Mouse (Mus musculus) small intestine, adult 2 months (tissue): ENCODE data around the gene Gemin7. TPM values are rescaled to one million over a fixed set of nuclear protein-coding genes. Genes with fewer than 3 reads are reported as not detected.

Experiments used
- H3K27ac ChIP-seq: fragments of 200-500 bp; 2 replicates; pipeline ENCODE4 v1.5.1; 2012; ENCODE audit warnings: low read depth, low read length, control low read depth, inconsistent platforms; ENCODE audit not compliant: insufficient read depth
- H3K27me3 ChIP-seq: fragments of 200-500 bp; 2 replicates; pipeline ENCODE4 v1.6.1; 2012; ENCODE audit warnings: mild to moderate bottlenecking, moderate library complexity, low read length, inconsistent platforms; ENCODE audit not compliant: control insufficient read depth, insufficient read depth
- H3K36me3 ChIP-seq: fragments of 200-500 bp; 2 replicates; pipeline ENCODE4 v1.6.1; 2012; ENCODE audit warnings: mild to moderate bottlenecking, low read length, control low read depth, inconsistent platforms; ENCODE audit not compliant: control insufficient read depth, insufficient read depth
- H3K4me1 ChIP-seq: fragments of 200-500 bp; 2 replicates; pipeline ENCODE4 v1.6.1; 2012; ENCODE audit warnings: low read length, inconsistent platforms, mixed read lengths; ENCODE audit not compliant: control insufficient read depth, insufficient read depth, insufficient read length
- H3K4me3 ChIP-seq: fragments of 200-500 bp; 2 replicates; pipeline ENCODE4 v1.5.1; 2012; ENCODE audit warnings: low read depth, mild to moderate bottlenecking, control low read depth, inconsistent platforms, low read length, moderate library complexity
- CTCF ChIP-seq: fragments of 200-500 bp; IDR thresholded peaks from 2 replicates; pipeline ENCODE4 v1.5.1; 2012; ENCODE audit warnings: low read depth, mild to moderate bottlenecking, control low read depth, inconsistent platforms, low read length, moderate library complexity, mixed read lengths; ENCODE audit not compliant: insufficient replicate concordance, insufficient read length; ENCODE audit errors: extremely low read depth
- POLR2A ChIP-seq: fragments of 200-500 bp; IDR thresholded peaks from 2 replicates; pipeline ENCODE4 v1.6.1; 2012; ENCODE audit warnings: low read depth, mild to moderate bottlenecking, control low read depth, inconsistent platforms, low read length, moderate library complexity
- WGBS: fragments of 180-500 bp; shearing (Covaris S2); methylation state at CpG from one replicate; pipeline ENCODE4 v1.1.7; 2018; 5-methylcytosine and 5-hydroxymethylcytosine counted together
- polyA plus RNA-seq: library from polyadenylated mRNA; depleted of rRNA; stranded (reverse); fragments of >200 nt; gene quantifications from 2 replicates; pipeline ENCODE4 v1.2.3, GENCODE M21; 2012

The Gemin7 gene
- polyA plus RNA-seq, 1 experiment: 146 TPM

DNA sequence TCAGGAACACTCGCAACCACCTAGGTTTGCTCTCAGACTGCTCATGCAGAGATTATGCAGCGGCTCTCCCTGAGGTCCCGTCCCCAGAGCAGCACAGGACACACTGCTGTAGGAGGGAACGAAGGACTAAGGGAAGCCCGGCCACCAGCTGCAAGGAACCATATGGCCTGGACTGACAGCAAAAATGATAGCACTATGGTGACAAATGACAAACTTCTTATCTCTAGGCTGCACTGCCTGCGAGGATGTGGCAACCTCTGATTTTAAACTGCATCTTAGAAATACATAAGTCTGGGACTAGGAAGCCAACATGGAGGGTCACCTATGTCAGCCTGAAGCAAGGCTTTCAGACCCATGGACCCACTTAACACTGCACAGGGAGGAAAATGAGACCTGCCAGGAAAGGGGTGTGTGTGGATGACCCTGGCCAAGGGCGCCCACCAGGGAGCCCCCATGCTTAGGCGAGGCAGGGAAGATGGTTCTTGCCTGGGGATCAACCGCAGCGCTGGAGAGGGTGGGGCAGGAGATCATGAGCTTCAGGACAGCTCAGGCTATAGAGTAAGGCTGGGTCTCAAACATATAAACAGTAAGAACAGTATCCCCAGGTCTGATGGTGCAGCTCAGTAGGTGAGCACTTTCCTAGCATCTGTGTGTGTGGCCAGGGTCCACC is 15.8 kb upstream of the Gemin7 start:
- H3K4me3 ChIP-seq: no peak overlapping the region
- TF ChIP-seq POLR2A (no peak), CTCF (no peak)
- no peaks in the 10 kb centered on the region for H3K27me3 ChIP-seq
- peaks cover 62% of the 10 kb centered on the region for H3K36me3 ChIP-seq
- WGBS: 84% methylated on average over 10 of the region's 10 CpGs
- H3K4me1 ChIP-seq: peaks cover 4% of the 10 kb centered on the region; the same call in 1 of the 2 replicates
- H3K27ac ChIP-seq: no peak overlapping the region

DNA sequence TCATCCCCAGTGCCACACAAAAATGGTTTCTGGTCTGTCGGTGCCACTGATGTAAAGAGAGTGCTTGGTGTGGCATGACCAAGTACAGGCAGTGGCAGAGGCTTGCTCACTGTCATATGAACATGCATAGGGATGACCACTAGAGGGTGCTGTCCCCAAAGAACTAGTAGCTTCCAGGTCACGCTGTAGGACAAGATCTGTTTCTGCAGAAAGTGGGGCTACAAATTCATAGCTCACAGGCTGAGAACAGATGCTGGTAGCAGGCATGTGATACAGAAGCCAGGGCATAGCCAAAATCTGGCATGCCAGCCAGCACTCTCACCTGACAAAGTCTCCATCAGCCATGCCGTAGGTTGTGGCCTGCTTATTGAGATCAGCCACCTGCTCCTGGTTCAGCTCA is 12.5 kb upstream of the Gemin7 start:
- TF ChIP-seq CTCF (peak; percentile 76; the same call in 1 of the 2 replicates), POLR2A (no peak)
- no peak overlapping the region for H3K27ac ChIP-seq
- H3K36me3 ChIP-seq: peaks cover 74% of the 10 kb centered on the region
- no peaks in the 10 kb centered on the region for H3K4me1 ChIP-seq
- 51% methylated on average over 3 of the region's 3 CpGs for WGBS
- no peaks in the 10 kb centered on the region for H3K27me3 ChIP-seq
- no peak overlapping the region for H3K4me3 ChIP-seq

DNA sequence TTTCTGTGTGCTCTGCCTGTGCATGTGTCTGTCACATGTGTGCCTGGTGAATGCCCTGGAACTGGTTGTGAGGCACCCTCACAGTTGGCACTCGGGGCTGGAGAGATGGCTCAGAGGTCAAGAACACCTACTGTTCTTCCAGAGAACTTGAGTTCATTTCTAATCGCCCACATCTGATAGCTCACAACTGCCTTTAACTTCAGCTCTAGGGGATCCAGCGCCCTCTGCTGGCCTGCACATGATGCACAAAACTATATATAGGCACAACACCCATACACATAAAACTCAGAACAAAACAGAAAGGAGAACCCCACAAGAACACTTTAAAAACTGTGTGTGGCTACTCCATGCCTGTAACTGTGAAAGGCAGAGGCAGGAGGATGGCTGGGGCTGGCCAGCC is 11.8 kb upstream of the Gemin7 start:
- TF ChIP-seq CTCF: peak; percentile 66; the same call in 1 of the 2 replicates
- no peak for TF ChIP-seq POLR2A
- no peak overlapping the region for H3K4me3 ChIP-seq
- no peaks in the 10 kb centered on the region for H3K4me1 ChIP-seq
- 43% methylated on average over 3 of the region's 3 CpGs for WGBS
- no peaks in the 10 kb centered on the region for H3K27me3 ChIP-seq
- peaks cover 77% of the 10 kb centered on the region for H3K36me3 ChIP-seq
- no peak overlapping the region for H3K27ac ChIP-seq

DNA sequence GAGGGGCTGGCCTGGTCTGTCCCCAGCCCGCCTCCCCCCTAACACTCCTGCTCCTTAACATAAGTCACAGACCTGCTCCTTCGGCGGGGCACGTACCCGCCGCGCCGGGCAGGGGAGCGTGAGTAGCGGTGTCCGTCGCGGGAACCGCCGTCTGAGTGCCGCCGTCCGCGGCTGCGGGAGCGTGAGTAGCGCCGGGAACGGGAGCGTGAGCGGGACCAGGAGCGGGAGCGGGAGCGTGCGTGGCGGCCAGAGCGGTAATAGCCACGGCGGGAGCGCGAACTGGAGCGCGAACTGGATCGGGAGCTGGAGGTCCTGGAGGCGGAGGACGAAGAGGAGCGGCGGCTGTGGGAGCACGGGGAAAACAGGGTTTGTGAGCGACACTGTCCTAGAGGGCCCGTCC is 8.9 kb upstream of the Gemin7 start:
- 95% methylated on average over 46 of the region's 46 CpGs for WGBS
- Histone ChIP-seq H3K4me3 (no peak overlapping the region), H3K27me3 (no peaks in the 10 kb centered on the region), H3K27ac (no peak overlapping the region), H3K36me3 (peaks cover 79% of the 10 kb centered on the region), H3K4me1 (no peaks in the 10 kb centered on the region)
- TF ChIP-seq POLR2A (no peak), CTCF (no peak)

DNA sequence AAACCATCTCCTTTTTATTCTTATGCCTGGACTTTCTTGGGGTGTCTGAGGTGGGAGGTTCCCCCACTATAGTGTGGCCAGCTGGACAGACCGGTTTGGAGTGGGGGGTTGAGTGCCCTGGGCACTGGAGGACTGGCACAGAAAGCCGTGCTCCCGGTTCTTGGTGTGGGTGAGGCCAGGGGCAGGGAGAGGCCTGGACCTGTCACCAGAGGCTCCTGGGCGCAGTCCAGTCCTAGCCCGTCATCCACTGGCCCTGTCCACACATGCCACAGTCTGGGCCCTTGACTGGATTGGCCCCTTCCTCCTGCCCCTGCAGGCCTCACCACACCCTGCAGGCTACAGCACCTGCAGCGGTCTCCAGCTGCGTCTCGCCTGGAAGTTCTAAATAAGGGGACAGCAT is 3.2 kb upstream of the Gemin7 start:
- Histone ChIP-seq H3K36me3 (peaks cover 40% of the 10 kb centered on the region), H3K27ac (no peak overlapping the region), H3K27me3 (no peaks in the 10 kb centered on the region), H3K4me1 (peaks cover 10% of the 10 kb centered on the region), H3K4me3 (no peak overlapping the region)
- no peak for TF ChIP-seq CTCF
- TF ChIP-seq POLR2A: no peak
- WGBS: 79% methylated on average over 8 of the region's 8 CpGs

DNA sequence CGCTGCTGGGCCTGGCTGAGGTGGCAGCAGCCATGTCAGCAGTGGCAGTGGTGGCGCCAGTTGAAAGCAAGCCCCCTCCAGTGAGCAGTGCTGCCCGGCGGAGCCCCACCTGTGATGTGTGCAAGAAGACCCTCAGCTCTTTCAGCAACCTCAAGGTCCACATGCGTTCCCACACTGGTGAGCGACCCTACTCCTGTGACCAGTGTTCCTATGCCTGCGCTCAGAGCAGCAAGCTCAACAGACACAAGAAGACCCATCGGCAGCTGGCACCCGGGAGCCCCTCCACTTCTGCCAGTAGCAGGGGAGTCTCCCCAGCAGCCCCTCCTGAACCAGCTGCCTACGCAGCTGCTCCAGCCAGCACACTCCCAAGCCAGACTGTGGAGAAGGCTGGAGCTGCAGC is 2.4 kb upstream of the Gemin7 start:
- no peak overlapping the region for H3K4me3 ChIP-seq
- peaks cover 34% of the 10 kb centered on the region for H3K36me3 ChIP-seq
- no peak for TF ChIP-seq CTCF
- TF ChIP-seq POLR2A: no peak
- no peaks in the 10 kb centered on the region for H3K27me3 ChIP-seq
- peaks cover 10% of the 10 kb centered on the region for H3K4me1 ChIP-seq
- H3K27ac ChIP-seq: no peak overlapping the region
- 95% methylated on average over 10 of the region's 10 CpGs for WGBS

- H3K4me1 ChIP-seq: peaks cover 10% of the 10 kb centered on the region
- H3K27ac ChIP-seq: no peak overlapping the region
- TF ChIP-seq POLR2A (no peak), CTCF (no peak)
- no peaks in the 10 kb centered on the region for H3K27me3 ChIP-seq
- peak overlapping the region; percentile 68 for H3K4me3 ChIP-seq
- peaks cover 21% of the 10 kb centered on the region for H3K36me3 ChIP-seq
- WGBS: 65% methylated on average over 4 of the region's 4 CpGs
Observed at GRCm38 (mm10) chr7:19578436-19578835, 1.0 kb upstream of the Gemin7 start.

GRCm38 (mm10) chr7:19577877-19578414 is 551 bp upstream of the Gemin7 start:
- no peaks in the 10 kb centered on the region for H3K27me3 ChIP-seq
- H3K4me1 ChIP-seq: peaks cover 10% of the 10 kb centered on the region
- H3K36me3 ChIP-seq: peaks cover 19% of the 10 kb centered on the region
- H3K27ac ChIP-seq: no peak overlapping the region
- H3K4me3 ChIP-seq: peak overlapping the region; percentile 68
- TF ChIP-seq POLR2A: no peak
- no peak for TF ChIP-seq CTCF
- WGBS: 14% methylated on average over 10 of the region's 10 CpGs
